Mouse (Mus musculus): ENCODE measurements around the gene Hnrnpf.

DNA sequence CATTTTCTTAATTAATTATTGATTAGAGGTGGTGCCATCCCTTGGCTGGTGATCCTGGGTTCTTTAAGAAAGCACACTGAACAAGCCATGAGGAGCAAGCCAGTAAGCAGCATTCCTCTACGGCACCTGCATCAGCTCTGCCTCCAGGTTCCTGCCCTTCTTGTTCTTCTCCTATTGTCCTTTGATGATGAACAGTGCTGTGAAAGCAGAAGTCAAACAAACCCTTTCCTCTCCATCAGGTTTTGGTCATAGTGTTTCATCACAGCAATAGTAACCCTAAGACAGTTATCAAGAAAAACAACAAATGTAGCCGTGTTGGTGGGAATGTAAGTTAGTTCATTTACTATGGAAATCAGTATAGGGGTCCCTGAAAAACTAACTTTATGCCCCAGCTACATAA is 6.7 kb upstream of the Hnrnpf start:
- TF ChIP-seq CTCF (IDR thresholded peaks at IDR 0.05; ENCODE audit: insufficient read depth, low read depth, low read length): no peak
- TF ChIP-seq POLR2A (IDR thresholded peaks at IDR 0.05; ENCODE audit: insufficient read depth, low read depth, low read length): no peak

Data from olfactory bulb, adult 2 months (tissue).